Mouse (Mus musculus) kidney, postnatal 36 days (tissue): ENCODE measurements at regions not wholly inside any gene's neighbourhood (a gene's known extent, or its start where the extent isn't known, plus 50 kb on each side); places are given as distances from the start of the nearest gene placed in this dataset.
A peak's percentile ranks its signal among the peaks of the same experiment; 100 is the strongest.

Experiments
- DNase-seq, 2 experiments: peaks; one replicate each; pipeline ENCODE4 v3.0.0; 2021 to 2022; ENCODE audit warnings: mixed read lengths in 2 of 2

DNA sequence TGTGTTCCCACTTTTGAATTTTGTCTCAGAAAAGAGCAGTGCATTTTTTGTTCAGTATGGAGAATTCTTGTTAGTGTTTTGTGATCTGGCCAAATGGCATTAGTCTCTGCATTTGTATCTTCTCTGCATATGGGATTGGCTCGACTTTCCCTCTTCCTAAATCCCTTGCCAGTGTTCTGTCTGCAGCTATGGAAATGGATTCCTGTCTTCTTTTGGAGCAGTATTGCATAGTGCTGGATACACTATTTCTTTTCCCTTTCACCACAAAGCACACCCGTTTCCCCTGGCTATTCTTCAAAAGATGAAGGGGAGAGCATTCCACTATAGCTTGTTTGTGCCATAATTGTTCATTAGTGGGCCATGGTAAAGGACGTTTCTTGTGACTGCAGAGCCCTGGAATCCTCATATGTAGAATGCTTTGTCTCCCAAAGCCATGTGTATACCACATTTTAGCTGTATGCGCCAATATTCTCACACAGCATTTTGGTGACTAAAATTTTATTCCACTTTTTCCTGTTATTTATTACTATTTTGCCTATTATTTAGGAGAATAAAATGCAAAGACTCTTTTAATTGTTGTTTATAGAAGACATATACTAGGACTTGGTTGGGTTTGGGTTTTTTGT is 197.8 kb downstream of the Hs3st1 start:
- DNase-seq: no peak

DNA sequence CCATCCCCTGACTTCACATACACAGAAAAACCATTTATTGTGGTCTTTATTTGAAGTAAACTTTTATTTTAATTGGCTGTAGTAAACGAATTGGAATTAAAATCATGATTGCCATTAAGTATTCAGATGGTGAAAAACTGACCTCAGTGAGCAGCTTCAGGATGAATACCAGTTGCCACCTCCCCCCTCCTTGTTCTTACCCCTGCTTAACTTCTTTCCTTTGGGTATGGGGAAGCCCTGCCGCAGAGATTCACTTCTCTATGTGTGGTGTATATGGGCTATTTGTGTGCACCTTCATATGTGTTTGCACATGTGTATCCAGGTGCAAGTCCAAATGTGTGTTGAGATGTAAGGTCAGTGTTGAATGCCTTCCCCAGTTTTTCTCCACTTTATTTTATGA is 218.2 kb downstream of the Hs3st1 start:
- no peak for DNase-seq

DNA sequence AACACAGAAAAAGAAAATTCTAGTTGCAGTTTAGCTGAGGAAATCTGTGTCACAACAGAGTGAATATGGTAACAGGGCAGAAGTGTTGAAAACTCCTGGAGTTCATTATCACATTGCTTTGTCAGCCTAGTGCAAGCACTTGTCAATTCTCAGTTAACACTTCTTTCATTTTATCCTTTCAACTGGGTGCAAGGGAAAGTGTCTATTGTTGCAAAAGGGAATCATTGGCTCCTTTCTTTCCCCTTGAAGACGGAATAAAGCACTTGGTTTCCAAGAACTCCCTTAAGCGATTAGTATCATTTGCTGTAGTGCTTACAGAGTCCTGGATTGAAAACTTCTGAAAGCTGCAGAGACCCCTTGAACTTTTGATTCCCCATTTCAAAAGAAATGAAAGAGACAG is 218.9 kb downstream of the Hs3st1 start:
- DNase-seq: no peak

DNA sequence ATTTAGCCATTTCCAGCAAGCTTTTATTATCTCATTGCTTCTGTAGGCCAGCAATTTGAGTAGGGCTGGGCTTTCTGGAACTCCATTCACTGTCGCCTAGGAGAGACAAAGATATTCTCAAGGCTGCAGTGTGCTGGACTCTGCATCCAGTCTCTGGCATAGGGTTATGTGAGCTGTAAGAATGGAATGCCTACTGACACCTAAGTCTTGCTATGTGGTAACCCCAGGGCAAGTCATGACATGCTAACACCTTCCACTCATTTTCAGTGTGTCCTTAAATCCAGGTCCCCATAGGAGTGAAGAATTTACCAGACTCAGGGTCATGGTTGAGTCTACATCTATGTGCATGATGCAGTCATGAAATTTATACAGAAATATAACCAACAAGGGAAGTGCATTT is 245.0 kb downstream of the Hs3st1 start:
- DNase-seq: no peak

DNA sequence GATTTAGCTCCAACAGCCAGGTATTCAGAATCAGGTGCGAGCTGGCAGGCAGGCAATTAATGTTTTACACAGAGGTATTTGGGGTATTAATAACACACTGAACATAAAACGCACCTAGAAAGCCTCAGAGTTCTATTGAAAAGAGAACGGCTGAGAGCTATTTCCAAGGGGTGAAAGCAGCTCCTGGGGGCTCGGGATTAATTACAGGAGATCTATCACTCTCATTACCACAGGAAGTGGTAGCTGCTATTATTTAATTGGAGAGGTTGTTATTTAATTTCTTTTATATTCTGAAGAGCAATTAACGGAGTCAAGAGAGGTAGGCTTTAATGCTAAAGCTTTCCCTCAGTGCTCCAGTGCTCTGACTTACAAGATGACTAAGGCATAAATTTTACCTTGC is 272.5 kb downstream of the Hs3st1 start:
- DNase-seq: no peak

DNA sequence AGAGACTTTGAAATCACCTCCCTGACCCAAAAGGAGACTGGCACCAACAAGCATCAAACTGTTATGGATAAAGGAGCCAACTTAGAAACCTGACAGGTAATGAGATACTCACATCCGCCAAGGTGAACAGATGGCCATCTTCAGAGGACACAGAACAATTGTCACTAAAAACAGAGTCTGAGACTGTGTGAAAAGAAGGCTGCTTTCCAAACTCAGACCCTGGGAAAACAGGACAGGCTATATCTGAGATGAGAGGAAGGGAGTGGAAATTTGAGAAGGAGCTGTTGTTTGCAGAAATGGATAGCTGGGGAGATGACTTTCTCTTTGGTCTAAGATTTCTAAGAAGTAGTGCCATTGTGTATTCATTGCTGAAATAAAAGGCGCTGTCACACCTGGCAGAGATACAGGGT is 297.2 kb downstream of the Hs3st1 start:
- no peak for DNase-seq

DNA sequence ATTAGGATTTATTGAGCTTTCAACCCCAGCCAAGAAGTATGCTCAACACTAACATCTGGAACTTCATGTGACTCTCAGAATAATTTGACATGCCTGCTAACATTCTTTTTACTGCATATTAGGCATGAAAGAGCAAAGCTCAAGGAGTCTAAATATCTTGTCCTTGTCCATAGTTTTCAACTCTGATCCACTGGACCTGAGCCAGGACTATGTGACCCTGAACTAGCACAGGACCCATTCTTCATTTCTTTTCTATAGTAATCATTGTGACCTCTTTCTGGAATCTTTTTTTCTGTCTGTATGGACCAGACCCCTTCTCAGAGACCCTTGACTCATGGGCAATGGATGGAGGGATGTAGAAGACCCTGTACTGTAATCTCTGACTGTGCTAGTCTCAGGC is 301.6 kb downstream of the Hs3st1 start:
- DNase-seq: no peak

DNA sequence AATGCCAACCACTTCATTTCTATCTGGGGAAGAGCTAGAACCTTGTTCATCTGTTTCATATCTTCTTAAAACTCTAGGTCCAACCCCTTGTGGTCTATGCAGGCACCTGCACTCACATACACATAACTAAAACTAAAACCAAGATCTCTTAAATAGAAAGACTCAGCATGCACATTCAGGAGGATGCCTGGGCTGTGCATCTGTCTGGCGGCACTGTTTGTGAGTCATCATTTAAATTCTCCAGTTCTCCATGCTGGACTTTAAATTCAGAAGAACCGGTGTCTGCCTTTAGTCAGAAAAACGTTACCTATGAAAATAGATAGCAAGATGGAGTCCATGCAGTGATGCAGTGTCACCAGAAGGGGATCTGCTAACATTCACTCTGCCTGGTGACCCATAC is 314.5 kb downstream of the Hs3st1 start:
- DNase-seq: no peak

DNA sequence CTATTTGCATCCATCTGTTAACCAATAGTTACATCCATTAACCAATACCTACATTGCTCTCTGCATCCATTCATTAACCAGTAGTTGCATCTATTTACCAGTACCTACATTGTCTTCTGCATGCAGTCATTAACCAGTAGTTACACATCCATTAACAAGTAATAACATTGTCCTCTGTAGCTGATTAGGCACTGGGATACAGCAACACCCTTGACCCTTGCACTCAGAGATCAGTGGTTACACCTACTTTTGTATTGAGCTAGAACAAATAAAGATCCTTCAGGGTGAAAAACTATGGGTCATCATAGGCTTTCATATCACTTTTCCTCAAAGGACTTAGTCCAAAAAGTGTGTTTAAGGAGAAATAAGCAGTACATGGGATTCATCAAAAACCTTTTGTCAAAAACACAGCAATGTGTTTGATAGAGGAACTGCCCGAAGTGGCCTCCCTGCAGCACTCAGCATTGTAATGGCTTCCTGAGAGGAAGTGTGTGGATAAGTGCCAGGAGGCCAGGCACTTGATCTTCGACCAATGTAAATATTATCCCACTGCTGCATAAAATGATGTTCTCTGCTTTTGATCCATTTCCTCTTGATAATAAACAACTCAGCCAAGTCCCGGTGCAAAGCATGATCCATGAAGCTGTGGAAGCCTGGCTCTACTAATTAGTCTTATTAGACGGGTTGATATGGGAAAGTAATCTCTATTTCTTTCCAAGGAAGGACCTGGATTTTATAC is 317.6 kb downstream of the Hs3st1 start:
- peak; percentile 49 to 60 for DNase-seq

DNA sequence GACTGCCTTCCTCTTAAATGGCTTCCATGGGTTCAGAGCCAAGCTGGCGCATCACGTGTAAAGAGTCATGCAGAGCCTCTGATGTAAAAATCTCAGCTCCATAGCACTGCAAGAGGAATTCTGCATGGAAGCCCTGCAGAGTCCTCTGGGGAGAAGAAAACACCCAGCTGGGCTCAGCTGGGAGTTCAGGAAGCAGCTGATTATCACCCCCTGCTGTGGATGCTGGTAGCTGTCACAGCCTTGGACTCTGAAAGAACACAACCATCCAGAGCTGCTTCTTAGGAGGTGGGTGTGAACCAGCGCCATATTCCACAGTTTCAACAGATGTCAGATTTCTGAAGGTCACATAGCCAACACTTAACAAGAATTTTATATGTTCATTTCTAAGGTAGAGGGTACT is 329.2 kb downstream of the Hs3st1 start:
- no peak for DNase-seq

DNA sequence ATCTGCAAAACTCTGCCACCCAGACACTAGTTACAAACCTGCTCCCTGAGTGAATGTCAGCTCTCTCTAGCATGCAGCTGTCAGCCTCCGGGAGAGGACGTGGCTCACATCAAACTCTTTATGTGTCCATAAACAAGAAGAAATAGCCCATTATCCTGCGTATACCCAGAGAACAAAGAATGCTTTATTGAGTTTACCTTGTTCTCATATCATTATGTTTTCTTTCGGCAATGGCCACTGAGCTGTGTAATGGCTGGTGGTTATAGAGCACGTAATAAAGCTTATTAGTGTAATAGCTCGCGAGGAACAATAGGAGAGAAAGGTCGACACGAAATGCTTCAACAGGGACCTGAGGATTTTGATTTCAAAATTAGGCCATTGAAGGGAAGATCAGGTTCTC is 331.6 kb downstream of the Hs3st1 start:
- no peak for DNase-seq

DNA sequence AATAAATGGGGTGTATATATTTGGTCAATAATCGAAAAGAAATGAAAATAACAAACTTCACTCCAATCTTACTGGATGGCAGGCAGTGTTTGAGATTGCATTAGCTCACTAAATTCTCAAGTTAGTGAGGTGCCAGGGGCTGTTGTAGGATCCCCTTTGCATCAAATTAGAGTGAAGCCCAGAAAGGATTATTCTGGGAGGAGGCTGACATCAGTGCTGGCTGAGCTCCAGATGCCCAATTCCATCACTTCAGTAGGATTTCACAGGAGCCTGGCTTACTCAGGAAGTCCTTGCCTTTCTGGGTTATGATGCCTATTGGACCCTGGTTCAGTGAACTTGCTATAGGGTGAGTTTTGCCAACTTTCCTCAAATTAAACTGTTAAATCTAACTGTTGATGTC is 336.5 kb downstream of the Hs3st1 start:
- no peak for DNase-seq

DNA sequence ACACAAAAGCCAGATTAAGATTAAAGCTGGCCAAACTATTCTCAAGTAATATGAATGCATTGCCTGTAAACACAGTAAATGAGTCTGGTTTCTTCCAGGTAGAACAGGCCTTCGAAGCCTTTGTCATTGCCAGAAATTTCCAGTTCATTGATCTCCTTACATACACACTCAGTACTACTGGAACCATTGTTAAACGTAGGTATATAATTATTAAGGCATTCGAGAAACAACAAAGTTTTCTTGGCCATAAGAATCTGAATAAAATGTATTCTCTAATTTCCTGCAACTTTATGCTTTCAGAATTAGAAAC is 337.5 kb downstream of the Hs3st1 start:
- DNase-seq: no peak

DNA sequence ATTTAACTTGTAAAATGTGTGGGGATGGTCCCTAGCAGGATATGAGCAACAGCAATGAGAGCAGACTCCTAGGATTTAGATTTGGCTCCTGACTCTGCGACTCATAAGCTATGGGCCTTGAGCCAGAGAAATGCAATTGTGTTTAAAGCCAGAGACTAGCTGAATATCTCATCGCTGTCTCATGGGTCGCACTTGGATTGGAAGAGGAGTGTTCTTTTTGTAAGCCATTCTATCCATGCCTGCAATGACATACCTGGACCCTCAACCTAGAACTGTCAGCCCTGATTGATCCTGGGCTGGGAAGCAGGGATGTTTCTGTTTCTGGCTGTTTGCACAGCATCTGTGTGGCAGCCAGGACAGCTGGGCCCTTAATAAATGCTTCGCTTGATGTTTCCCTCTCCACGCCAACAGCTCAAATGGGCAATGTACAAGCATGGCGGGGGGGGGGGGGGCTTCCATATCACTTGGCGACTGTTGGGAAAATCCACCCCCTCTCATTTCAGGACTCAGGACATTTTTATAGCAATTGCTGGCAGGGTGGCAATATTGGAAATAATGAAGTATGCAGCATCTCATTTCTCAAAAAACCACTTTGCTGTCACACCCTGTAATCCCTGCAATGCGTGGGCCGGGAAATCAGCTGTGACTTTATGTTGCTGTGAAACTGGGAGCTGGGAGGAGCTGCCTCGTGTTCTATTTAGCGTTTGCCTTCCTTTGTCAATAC is 338.0 kb downstream of the Hs3st1 start:
- DNase-seq: no peak

DNA sequence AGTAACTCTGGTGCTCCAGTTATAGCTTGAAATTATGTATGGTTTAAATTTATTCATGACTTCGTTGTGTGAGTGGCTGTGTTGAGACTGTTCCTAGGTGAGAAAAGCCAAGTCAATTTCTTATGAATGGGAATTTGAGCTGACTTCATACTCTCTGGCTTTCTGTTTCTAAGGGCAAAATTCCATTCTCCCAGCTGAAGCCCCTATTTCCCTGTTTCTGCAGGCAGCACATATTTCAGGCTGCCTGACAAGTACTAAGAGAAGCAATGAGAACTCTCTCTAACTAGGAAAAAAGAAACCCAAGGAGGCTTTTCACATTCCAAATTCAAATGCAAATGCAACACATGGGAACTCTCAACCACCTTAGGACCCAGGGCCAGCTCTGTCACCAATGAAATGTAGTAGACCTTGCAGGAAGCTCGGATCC is 338.7 kb downstream of the Hs3st1 start:
- DNase-seq: no peak

DNA sequence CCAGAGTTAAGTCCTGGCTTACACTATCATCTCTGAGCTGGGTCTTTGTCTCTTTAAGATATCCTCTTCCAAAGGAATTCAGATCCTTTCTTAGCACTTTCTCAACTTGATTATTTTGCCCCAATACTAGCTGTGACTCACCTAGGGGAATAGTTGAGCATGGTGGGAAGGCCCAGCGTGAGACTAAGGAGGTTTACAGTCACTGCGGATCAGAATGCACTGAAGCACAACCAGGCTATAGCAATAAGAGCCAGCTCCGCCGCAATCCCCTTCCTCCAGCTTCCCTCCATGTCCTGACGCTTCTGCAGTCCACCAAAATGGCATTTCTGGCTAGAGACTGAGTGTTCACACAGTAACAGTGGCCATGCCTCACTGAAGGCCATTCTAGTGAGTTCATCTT is 342.5 kb downstream of the Hs3st1 start:
- DNase-seq: no peak

DNA sequence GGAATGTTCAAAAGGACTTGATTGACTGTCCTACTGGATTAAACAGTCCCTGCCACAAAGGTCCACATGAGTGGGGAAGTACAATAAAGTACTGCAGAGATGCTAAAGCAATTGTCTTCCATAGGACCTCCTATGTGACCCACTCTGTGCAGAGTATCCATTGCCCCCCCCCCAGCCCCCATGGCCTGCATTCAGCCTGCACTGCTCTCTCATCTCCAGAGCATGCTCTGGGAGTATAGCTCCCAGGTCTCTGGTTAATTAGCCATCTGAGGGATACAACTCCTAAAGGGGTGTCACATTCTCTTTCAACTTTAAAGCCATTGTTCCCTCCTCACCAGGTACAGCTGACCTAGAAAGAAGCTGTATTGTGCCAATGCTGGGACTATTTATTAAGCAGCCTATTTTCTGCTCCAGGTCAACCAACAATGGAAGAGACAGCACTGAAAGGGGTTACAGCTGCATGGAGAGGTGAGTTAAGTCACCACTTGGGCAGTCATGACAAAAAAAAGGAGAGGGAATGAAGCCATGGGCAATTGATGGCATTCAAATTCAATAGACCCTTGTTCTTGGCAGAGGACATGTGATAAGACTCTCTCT is 364.8 kb downstream of the Hs3st1 start:
- DNase-seq: no peak

DNA sequence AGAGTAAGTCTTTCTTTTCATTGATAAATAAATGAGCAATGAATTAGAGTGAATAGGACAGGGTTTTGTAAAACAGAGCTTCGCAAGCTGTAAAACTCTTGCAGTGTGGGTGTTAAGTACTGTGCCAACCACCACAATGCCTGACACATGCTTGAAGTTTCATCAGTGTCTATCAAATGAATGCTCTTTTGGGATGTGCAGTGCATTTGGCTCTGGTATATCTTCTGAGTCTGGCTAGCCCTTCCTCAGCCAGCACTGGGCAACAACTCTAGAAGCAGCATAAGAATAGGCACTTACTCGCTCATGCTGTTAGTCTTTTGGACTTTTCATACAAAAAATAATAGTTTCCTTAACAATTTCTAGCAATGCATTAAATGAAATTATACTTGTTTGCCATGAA is 370.9 kb downstream of the Hs3st1 start:
- no peak for DNase-seq

DNA sequence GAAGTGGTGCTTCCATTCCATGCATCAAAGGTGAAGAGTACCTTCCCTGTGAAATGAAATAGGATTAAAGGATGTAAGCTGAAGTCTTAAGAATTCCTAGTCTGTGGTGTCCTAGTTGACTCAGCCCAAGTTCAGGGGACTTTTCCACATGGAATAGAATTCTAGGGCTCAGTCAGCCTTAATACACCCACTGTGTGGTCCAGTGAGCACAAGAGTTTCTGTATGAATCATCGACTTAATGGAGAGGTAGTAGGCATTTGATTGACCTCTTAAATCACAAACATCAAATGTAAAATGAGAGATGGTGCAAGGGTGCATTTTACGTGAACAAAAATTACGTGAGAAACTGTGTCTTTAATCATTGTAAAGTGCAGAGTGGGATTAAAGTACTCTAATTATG is 381.1 kb downstream of the Hs3st1 start:
- DNase-seq: no peak

DNA sequence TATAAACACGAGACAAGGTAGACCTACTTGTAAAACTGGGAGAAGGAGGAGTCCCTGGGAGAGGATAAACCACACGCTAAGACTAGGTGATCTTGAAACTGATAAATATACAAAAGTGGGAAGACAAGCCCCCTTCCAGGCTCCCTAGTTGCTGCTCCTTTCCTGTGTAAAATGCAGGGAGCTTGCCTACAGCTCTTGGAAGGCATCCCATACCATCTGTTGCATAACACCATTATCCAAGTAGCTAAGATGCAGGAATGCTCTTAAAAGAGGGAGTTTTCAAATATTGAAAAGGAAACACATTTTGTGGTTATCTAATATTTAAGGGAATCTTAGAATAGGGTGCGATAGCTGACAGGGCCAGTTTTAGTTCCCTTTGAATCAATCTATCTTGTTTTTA is 406.6 kb downstream of the Hs3st1 start:
- DNase-seq: no peak

DNA sequence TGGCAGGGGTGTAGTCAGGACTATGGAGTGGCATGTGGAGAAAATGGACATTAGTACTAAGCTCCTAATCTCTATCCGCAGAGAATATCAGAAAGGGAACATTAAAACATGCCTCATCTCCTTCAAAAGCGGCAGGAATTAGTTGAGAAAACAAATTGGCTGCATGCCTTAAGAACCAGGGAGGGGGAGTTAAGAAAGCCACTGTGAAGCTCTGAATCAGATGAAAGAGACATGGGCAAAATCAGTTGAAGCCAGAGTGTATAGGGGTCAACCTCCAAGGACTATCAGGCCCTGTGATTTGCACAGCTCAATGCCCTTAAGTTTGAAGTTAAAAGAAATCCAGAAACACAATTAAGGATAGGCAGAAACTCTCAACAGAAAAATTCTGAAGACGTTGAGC is 408.3 kb downstream of the Hs3st1 start:
- DNase-seq: no peak

DNA sequence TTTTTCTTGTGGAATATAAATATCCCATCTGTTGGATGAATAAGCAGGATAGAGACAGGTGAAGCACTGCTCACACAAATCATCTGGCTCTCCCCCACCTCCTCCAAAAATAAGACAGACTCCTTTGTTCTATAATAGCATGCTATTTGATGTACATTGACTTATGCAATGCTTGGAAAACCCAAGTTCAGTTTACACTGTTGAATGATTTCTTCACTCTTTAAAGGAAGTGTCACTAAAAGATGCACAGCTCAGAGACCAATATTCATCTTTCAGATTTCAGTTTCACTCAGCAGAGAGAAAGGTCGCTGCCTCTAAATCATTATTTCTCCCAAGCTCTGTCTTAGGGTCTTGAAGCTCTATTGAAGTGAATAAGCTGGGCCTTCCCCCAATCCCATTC is 417.4 kb downstream of the Hs3st1 start:
- no peak for DNase-seq

DNA sequence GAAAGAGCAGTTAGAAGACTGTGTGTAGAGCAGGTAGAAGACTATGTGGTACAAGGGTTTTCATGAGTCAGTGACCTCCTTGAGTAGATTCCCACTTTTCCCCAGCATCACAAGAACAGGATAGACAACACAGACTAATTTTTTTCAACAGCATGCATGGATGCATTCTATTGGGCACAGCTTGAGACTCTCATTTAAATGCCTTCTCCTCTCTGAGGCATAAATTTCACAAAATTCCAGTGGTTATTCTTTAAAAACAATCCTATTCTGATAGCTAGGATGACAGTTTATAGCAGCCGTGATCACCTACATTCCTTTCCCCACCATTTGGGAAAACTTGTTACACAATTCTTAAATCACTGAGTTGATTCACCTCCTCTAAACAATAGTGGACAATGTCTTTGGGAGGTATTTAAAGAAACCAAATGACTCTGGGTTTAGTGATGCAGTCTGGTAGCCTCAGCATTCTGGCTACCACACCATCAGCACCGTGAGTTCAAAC is 418.7 kb downstream of the Hs3st1 start:
- DNase-seq: no peak

DNA sequence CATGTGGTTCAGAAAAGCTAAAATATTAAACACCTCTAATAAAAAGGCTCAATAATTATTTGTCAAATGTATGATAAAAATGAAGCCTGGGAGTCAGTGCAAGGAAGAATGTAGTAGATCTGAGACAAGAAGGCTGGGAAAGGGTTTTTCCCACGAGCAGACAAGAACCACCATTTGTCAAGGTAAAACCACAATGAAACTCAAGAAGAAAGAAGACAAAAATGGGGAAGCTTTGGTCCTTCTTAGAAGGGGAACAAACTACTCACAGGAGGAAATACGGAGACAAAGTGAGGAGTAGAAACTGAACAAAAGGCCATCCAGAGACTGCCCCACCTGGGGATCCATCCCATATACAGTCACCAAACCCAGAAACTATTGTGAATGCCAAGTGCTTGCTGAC is 420.0 kb downstream of the Hs3st1 start:
- no peak for DNase-seq
